Mouse (Mus musculus) lung, embryonic 14.5 days (tissue): ENCODE results near the gene Pdcd5. TPM values are rescaled to one million over a fixed set of nuclear protein-coding genes. Genes with fewer than 3 reads are reported as not detected.

Experiments
- ATAC-seq: fragments of 200-750 bp; cut with Nextera tagmentation; 2 replicates; pipeline ENCODE4 v1.8.0; 2017; ENCODE audit warnings: mild to moderate bottlenecking, moderate TSS enrichment, moderate library complexity; ENCODE audit not compliant: insufficient read depth
- DNase-seq: peaks from one replicate; pipeline ENCODE4 v3.0.0-alpha.2; 2015
- H3K27ac ChIP-seq: fragments of 300-500 bp; sonication (generic); 2 replicates; pipeline ENCODE4 v1.5.1; 2014; ENCODE audit warnings: low read depth, mild to moderate bottlenecking, moderate library complexity
- H3K27me3 ChIP-seq: fragments of 300-500 bp; sonication (generic); 2 replicates; pipeline ENCODE4 v1.6.1; 2014; ENCODE audit warnings: low read length, control low read depth; ENCODE audit not compliant: insufficient read depth
- H3K36me3 ChIP-seq: fragments of 300-500 bp; sonication (generic); 2 replicates; pipeline ENCODE4 v1.6.1; 2014; ENCODE audit warnings: control low read depth; ENCODE audit not compliant: insufficient read depth
- H3K4me1 ChIP-seq: fragments of 300-500 bp; sonication (generic); 2 replicates; pipeline ENCODE4 v1.6.1; 2014; ENCODE audit warnings: antibody characterized with exemption, control low read depth; ENCODE audit not compliant: insufficient read depth
- H3K4me2 ChIP-seq: fragments of 300-500 bp; sonication (generic); 2 replicates; pipeline ENCODE4 v1.6.1; 2014; ENCODE audit warnings: mild to moderate bottlenecking
- H3K4me3 ChIP-seq: fragments of 300-500 bp; sonication (generic); 2 replicates; pipeline ENCODE4 v1.5.1; 2014; ENCODE audit warnings: low read depth, low read length
- H3K9ac ChIP-seq: fragments of 300-500 bp; sonication (generic); 2 replicates; pipeline ENCODE4 v1.6.1; 2014
- H3K9me3 ChIP-seq: fragments of 300-500 bp; sonication (generic); 2 replicates; pipeline ENCODE4 v1.6.1; 2016; ENCODE audit warnings: low read depth, low read length, control low read depth
- CTCF ChIP-seq: IDR thresholded peaks from 2 replicates; pipeline ENCODE4 v1.5.1; 2016; ENCODE audit warnings: antibody characterized with exemption, low read depth
- WGBS: fragments of 180-500 bp; shearing (Covaris S2); extraction: QIAGEN DNeasy Blood & Tissue Kit; methylation state at CpG from one replicate; pipeline ENCODE4 v1.1.7; 2014; 5-methylcytosine and 5-hydroxymethylcytosine counted together
- polyA plus RNA-seq: library from polyadenylated mRNA; unstranded; fragments of >200 nt; fragmentation: Nextera tagmentation; extraction: Ambion mirVana; gene quantifications from 2 replicates; pipeline ENCODE4 v1.2.1, GENCODE M21; 2014

The Pdcd5 gene
- polyA plus RNA-seq, 1 experiment from 2014 or later = 281 TPM

GRCm38 (mm10) chr7:35640072-35640471, 7.2 kb downstream of the Pdcd5 start:
- Histone ChIP-seq H3K9ac (no peak overlapping the region), H3K27ac (no peak overlapping the region), H3K27me3 (no peaks in the 10 kb centered on the region), H3K4me3 (no peak overlapping the region), H3K4me1 (no peaks in the 10 kb centered on the region), H3K4me2 (no peak overlapping the region), H3K9me3 (no peaks in the 10 kb centered on the region), H3K36me3 (peaks cover 85% of the 10 kb centered on the region)
- no peak for DNase-seq
- WGBS = 49% methylated on average over 6 of the region's 6 CpGs
- TF ChIP-seq CTCF = no peak
- no peak for ATAC-seq

- no peak overlapping the region for H3K4me2 ChIP-seq
- H3K27me3 ChIP-seq = no peaks in the 10 kb centered on the region
- H3K4me3 ChIP-seq = no peak overlapping the region
- H3K9ac ChIP-seq = no peak overlapping the region
- no peak for DNase-seq
- TF ChIP-seq CTCF = no peak
- no peak for ATAC-seq
- no peak overlapping the region for H3K27ac ChIP-seq
- H3K36me3 ChIP-seq = peaks cover 70% of the 10 kb centered on the region
- WGBS = 90% methylated on average over 9 of the region's 9 CpGs
- H3K4me1 ChIP-seq = no peaks in the 10 kb centered on the region
- no peaks in the 10 kb centered on the region for H3K9me3 ChIP-seq
These were observed 10.4 kb downstream of the Pdcd5 start for GRCm38 (mm10) chr7:35636874-35637273.

- H3K4me1 ChIP-seq = no peaks in the 10 kb centered on the region
- peak; percentile 74 for DNase-seq
- H3K4me3 ChIP-seq = no peak overlapping the region
- H3K4me2 ChIP-seq = no peak overlapping the region
- no peak overlapping the region for H3K9ac ChIP-seq
- 59% methylated on average over 6 of the region's 6 CpGs for WGBS
- peaks cover 69% of the 10 kb centered on the region for H3K36me3 ChIP-seq
- no peaks in the 10 kb centered on the region for H3K27me3 ChIP-seq
- H3K9me3 ChIP-seq = no peaks in the 10 kb centered on the region
- no peak overlapping the region for H3K27ac ChIP-seq
- no peak for ATAC-seq
- TF ChIP-seq CTCF = peak; percentile 68
These were observed 11.1 kb downstream of the Pdcd5 start for GRCm38 (mm10) chr7:35636229-35636628.

- H3K9ac ChIP-seq = no peak overlapping the region
- peak; percentile 65 for DNase-seq
- H3K27me3 ChIP-seq = no peaks in the 10 kb centered on the region
- TF ChIP-seq CTCF = peak; percentile 75
- ATAC-seq = no peak
- WGBS = 72% methylated on average over 5 of the region's 5 CpGs
- H3K4me1 ChIP-seq = no peaks in the 10 kb centered on the region
- no peaks in the 10 kb centered on the region for H3K9me3 ChIP-seq
- peaks cover 62% of the 10 kb centered on the region for H3K36me3 ChIP-seq
- no peak overlapping the region for H3K4me3 ChIP-seq
- H3K4me2 ChIP-seq = no peak overlapping the region
- no peak overlapping the region for H3K27ac ChIP-seq
These were observed 18.8 kb downstream of the Pdcd5 start for GRCm38 (mm10) chr7:35628496-35628895.

GRCm38 (mm10) chr7:35627371-35627770, 19.9 kb downstream of the Pdcd5 start:
- Histone ChIP-seq H3K9ac (no peak overlapping the region), H3K36me3 (peaks cover 66% of the 10 kb centered on the region), H3K4me2 (no peak overlapping the region), H3K9me3 (no peaks in the 10 kb centered on the region), H3K27me3 (no peaks in the 10 kb centered on the region), H3K4me3 (no peak overlapping the region), H3K4me1 (no peaks in the 10 kb centered on the region), H3K27ac (no peak overlapping the region)
- no peak for DNase-seq
- no peak for ATAC-seq
- TF ChIP-seq CTCF = no peak
- WGBS = 83% methylated on average over 10 of the region's 10 CpGs

GRCm38 (mm10) chr7:35626038-35626437, 21.3 kb downstream of the Pdcd5 start:
- DNase-seq (no peak), ATAC-seq (no peak)
- H3K9me3 ChIP-seq = no peaks in the 10 kb centered on the region
- no peaks in the 10 kb centered on the region for H3K27me3 ChIP-seq
- TF ChIP-seq CTCF = 0 out of 2 replicates have a peak, but pooled peaks have one; percentile 11
- H3K4me3 ChIP-seq = no peak overlapping the region
- H3K4me2 ChIP-seq = no peak overlapping the region
- H3K36me3 ChIP-seq = peaks cover 70% of the 10 kb centered on the region
- H3K9ac ChIP-seq = no peak overlapping the region
- H3K27ac ChIP-seq = no peak overlapping the region
- H3K4me1 ChIP-seq = no peaks in the 10 kb centered on the region
- WGBS = 98% methylated on average over 5 of the region's 5 CpGs

GRCm38 (mm10) chr7:35622626-35623025, 24.7 kb downstream of the Pdcd5 start:
- H3K36me3 ChIP-seq = peaks cover 60% of the 10 kb centered on the region
- H3K4me1 ChIP-seq = no peaks in the 10 kb centered on the region
- ATAC-seq (no peak), DNase-seq (no peak)
- TF ChIP-seq CTCF = no peak
- H3K4me3 ChIP-seq = no peak overlapping the region
- no peak overlapping the region for H3K27ac ChIP-seq
- no peak overlapping the region for H3K4me2 ChIP-seq
- 88% methylated on average over 10 of the region's 10 CpGs for WGBS
- H3K27me3 ChIP-seq = no peaks in the 10 kb centered on the region
- H3K9ac ChIP-seq = no peak overlapping the region
- no peaks in the 10 kb centered on the region for H3K9me3 ChIP-seq

GRCm38 (mm10) chr7:35617513-35617912, 29.8 kb downstream of the Pdcd5 start:
- ATAC-seq = no peak
- Histone ChIP-seq H3K4me2 (no peak overlapping the region), H3K9ac (no peak overlapping the region), H3K9me3 (no peaks in the 10 kb centered on the region), H3K27ac (no peak overlapping the region), H3K36me3 (peaks cover 63% of the 10 kb centered on the region), H3K4me3 (no peak overlapping the region), H3K27me3 (no peaks in the 10 kb centered on the region), H3K4me1 (no peaks in the 10 kb centered on the region)
- DNase-seq = no peak
- WGBS = 68% methylated on average over 4 of the region's 4 CpGs
- TF ChIP-seq CTCF = no peak
